Comparison of ENCODE assay signal across 30 mouse cellular contexts in genomic region chr10:42342714-42343113, GRCm38 (mm10).
"Had no signal": no experiment of that assay in that cellular context is flagged by ENCODE, and none has a peak within 500 bp of the region (broad histone marks: within the 10 kb centered on the region; RNA-seq: fewer than 3 reads in every experiment).

No protein-coding gene starts in this region.

- H3K27me3 ChIP-seq: limb, embryonic 12.5 days; limb, embryonic 13.5 days; limb, embryonic 15.5 days; liver, embryonic 13.5 days; liver, embryonic 15.5 days; lung, embryonic 15.5 days; megakaryocyte, embryonic 14.5 days; neural tube, embryonic 12.5 days had no signal

- ATAC-seq: lung, postnatal 0 days; midbrain, embryonic 13.5 days; midbrain, embryonic 16.5 days had no signal

- H3K36me3 ChIP-seq: limb, embryonic 10.5 days; limb, embryonic 12.5 days; limb, embryonic 13.5 days; limb, embryonic 15.5 days; liver, embryonic 13.5 days; liver, embryonic 15.5 days; lung, embryonic 15.5 days; midbrain, embryonic 10.5 days; midbrain, embryonic 12.5 days; midbrain, embryonic 13.5 days; neural tube, embryonic 12.5 days had no signal

- H3K9me3 ChIP-seq: limb, embryonic 10.5 days; limb, embryonic 12.5 days; limb, embryonic 13.5 days; limb, embryonic 15.5 days; liver, embryonic 13.5 days; liver, embryonic 15.5 days; lung, embryonic 15.5 days; megakaryocyte, embryonic 14.5 days; midbrain, embryonic 10.5 days; midbrain, embryonic 12.5 days; midbrain, embryonic 13.5 days; neural tube, embryonic 12.5 days had no signal

- H3K27ac ChIP-seq: left cerebral cortex, adult 2 months; limb, embryonic 10.5 days; limb, embryonic 12.5 days; limb, embryonic 13.5 days; limb, embryonic 15.5 days; liver, embryonic 13.5 days; liver, embryonic 14.5 days; liver, embryonic 15.5 days; lung, embryonic 15.5 days; macrophage; midbrain, embryonic 10.5 days; midbrain, embryonic 12.5 days; midbrain, embryonic 13.5 days; neural tube, embryonic 12.5 days had no signal

- H3K4me1 ChIP-seq: limb, embryonic 12.5 days; liver, embryonic 13.5 days; megakaryocyte, embryonic 14.5 days had no signal

- H3K9ac ChIP-seq: limb, embryonic 12.5 days; limb, embryonic 13.5 days; limb, embryonic 15.5 days; liver, embryonic 13.5 days; liver, embryonic 14.5 days; liver, embryonic 15.5 days; liver, postnatal 0 days; lung, embryonic 14.5 days; lung, embryonic 15.5 days; midbrain, embryonic 12.5 days; midbrain, embryonic 13.5 days; neural tube, embryonic 12.5 days had no signal

- H3K4me3 ChIP-seq: left cerebral cortex, adult 2 months; limb, embryonic 10.5 days; limb, embryonic 12.5 days; limb, embryonic 13.5 days; limb, embryonic 15.5 days; liver, embryonic 13.5 days; liver, embryonic 15.5 days; lung, embryonic 15.5 days; megakaryocyte, embryonic 14.5 days; midbrain, embryonic 10.5 days; midbrain, embryonic 12.5 days; midbrain, embryonic 13.5 days; myocyte; neural tube, embryonic 12.5 days had no signal

- DNase-seq: left cerebral cortex, postnatal 4 days; liver; liver, embryonic 13.5 days; liver, postnatal 0 days; lung, adult 18-20 months; lung, adult 2 months; lung, embryonic 14.5 days; lung, postnatal 10 days; lung, postnatal 14 days; lung, postnatal 36 days; lung, postnatal 4 days; midbrain, embryonic 14.5 days had no signal

- H3K4me2 ChIP-seq: limb, embryonic 12.5 days; limb, embryonic 13.5 days; limb, embryonic 15.5 days; liver, embryonic 11.5 days; liver, embryonic 13.5 days; liver, embryonic 15.5 days; lung, embryonic 14.5 days; lung, embryonic 15.5 days; midbrain, embryonic 12.5 days; midbrain, embryonic 13.5 days; neural tube, embryonic 12.5 days had no signal
